9 mouse cellular contexts compared by ENCODE assay signal in the genomic region with DNA sequence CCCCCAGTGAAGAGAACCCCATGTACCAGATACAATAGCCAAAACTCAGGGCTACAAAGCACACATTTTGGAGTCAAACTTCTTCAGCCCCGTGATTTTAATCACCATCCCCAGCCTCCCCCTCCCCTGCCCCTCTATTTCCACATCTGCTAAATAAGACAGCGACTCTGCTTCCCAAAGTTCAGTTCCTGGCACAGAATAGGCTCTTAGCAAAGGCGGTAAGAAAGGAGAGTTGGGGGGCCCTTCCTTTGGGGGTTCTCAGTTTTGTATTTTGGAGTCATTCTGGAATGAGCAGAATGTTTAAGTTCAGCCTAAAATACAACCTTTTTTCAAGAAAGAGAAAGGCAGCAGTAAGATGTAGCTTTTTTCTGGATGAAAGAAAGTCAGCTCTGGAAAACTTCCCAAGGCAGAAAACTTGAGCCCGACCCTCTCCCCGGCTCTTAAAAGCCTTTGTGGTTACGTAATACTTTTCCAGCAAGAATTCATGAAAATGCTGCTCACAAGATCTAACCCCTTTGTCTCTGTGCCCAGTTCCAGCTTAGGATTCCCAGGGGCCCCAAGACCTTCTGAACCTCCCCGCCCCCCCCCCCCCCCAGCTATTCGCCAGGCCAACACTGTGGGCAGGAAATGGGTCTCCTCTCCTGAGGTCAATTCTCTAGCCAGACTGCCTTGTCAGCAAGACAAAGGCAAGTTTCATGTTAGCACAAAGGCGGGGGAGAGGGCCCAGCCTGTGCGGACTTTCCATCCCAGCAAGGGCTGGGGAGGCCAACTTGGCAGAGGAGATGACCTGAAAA. TPM values are rescaled to one million over a fixed set of nuclear protein-coding genes. Genes with fewer than 3 reads are reported as not detected.
DNase-seq lines count a peak whose midpoint lies in the region; ATAC-seq and TF ChIP-seq lines count a peak whose summit lies in the region.
"Had no signal": no experiment of that assay in that cellular context is flagged by ENCODE, and none has a peak within 500 bp of the region (broad histone marks: within the 10 kb centered on the region; RNA-seq: fewer than 3 reads in every experiment).

No protein-coding gene starts in this region.

- no peaks in the 10 kb centered on the region for H3K27me3 ChIP-seq in intestine, embryonic 14.5 days (replicated peaks; ENCODE audit: control insufficient read depth, insufficient read depth, low read length)
- H3K27me3 ChIP-seq in liver, embryonic 11.5 days (replicated peaks; ENCODE audit: control insufficient read depth, insufficient read depth, low read length): no peaks in the 10 kb centered on the region
- H3K27me3 ChIP-seq: CH12.LX had no signal

- no peak overlapping the region for H3K4me2 ChIP-seq in intestine, embryonic 14.5 days (ENCODE audit: low read length)
- H3K4me2 ChIP-seq in liver, embryonic 11.5 days: no peak overlapping the region

- no peak for TF ChIP-seq POLR2A in olfactory bulb, adult 2 months (IDR thresholded peaks at IDR 0.05; ENCODE audit: insufficient read depth, low read depth, low read length)

- H3K27ac ChIP-seq in brown adipose tissue, adult 24 weeks (replicated peaks; ENCODE audit: low read depth, low read length): peak overlapping the region; percentile 85
- peak overlapping the region; percentile 87 for H3K27ac ChIP-seq in intestine, embryonic 14.5 days (ENCODE audit: low read depth)
- 0 out of 2 replicates have a peak overlapping the region, but pooled peaks have one; percentile 41 for H3K27ac ChIP-seq in liver, embryonic 11.5 days (ENCODE audit: low read depth, low read length)
- H3K27ac ChIP-seq in olfactory bulb, adult 2 months (ENCODE audit: insufficient read depth, low read depth, low read length): 0 out of 2 replicates have a peak overlapping the region, but pooled peaks have one; percentile 26

- ATAC-seq in intestine, embryonic 14.5 days (replicated peaks; ENCODE audit: low FRiP score, low TSS enrichment, low read depth): peak; percentile 68; the same call in 1 of the 2 replicates
- no peak for ATAC-seq in liver, embryonic 11.5 days (replicated peaks; ENCODE audit: low FRiP score)

- peaks cover 40% of the 10 kb centered on the region for H3K36me3 ChIP-seq in intestine, embryonic 14.5 days (ENCODE audit: control insufficient read depth, insufficient read depth, low read length)
- H3K36me3 ChIP-seq in liver, embryonic 11.5 days (ENCODE audit: control insufficient read depth, insufficient read depth, low read length): no peaks in the 10 kb centered on the region

- 29% methylated on average over 10 of the region's 10 CpGs for WGBS in intestine, embryonic 14.5 days
- WGBS in liver, embryonic 11.5 days: 46% methylated on average over 10 of the region's 10 CpGs
- WGBS in olfactory bulb, adult 2 months: 43% methylated on average over 10 of the region's 10 CpGs

- no peak overlapping the region for H3K9ac ChIP-seq in intestine, embryonic 14.5 days (ENCODE audit: low read length)
- no peak overlapping the region for H3K9ac ChIP-seq in liver, embryonic 11.5 days (ENCODE audit: low read depth, low read length)

- peak; percentile 44 for DNase-seq in cerebellum, adult 9-11 months
- no peak for DNase-seq in cerebellum, postnatal 25 days
- DNase-seq in gastrocnemius, postnatal 25 days: peak; percentile 81
- no peak for DNase-seq in intestine, embryonic 14.5 days (ENCODE audit: low spot score)
- DNase-seq in liver, embryonic 11.5 days (ENCODE audit: low spot score): no peak
- no peak for DNase-seq in spleen, adult 12 weeks (ENCODE audit: low spot score)

- H3K4me3 ChIP-seq in brown adipose tissue, adult 24 weeks (ENCODE audit: insufficient read depth, low read depth, low read length): no peak overlapping the region
- H3K4me3 ChIP-seq in intestine, embryonic 14.5 days (ENCODE audit: low read depth, low read length): no peak overlapping the region
- no peak overlapping the region for H3K4me3 ChIP-seq in liver, embryonic 11.5 days (ENCODE audit: low read depth, low read length)
- no peak overlapping the region for H3K4me3 ChIP-seq in olfactory bulb, adult 2 months (ENCODE audit: insufficient read depth, low read depth, low read length)

- peaks cover 11% of the 10 kb centered on the region for H3K4me1 ChIP-seq in brown adipose tissue, adult 24 weeks (ENCODE audit: control insufficient read depth, insufficient read depth, insufficient read length, low read length)
- peaks cover 6% of the 10 kb centered on the region; the same call in 1 of the 2 replicates for H3K4me1 ChIP-seq in intestine, embryonic 14.5 days (replicated peaks; ENCODE audit: control insufficient read depth, insufficient read depth, low read length)
- peaks cover 4% of the 10 kb centered on the region for H3K4me1 ChIP-seq in liver, embryonic 11.5 days (replicated peaks; ENCODE audit: control insufficient read depth, insufficient read depth, low read length)
- H3K4me1 ChIP-seq in olfactory bulb, adult 2 months (ENCODE audit: control insufficient read depth, insufficient read depth, low read length): peaks cover 8% of the 10 kb centered on the region

- no peaks in the 10 kb centered on the region for H3K9me3 ChIP-seq in intestine, embryonic 14.5 days (ENCODE audit: control insufficient read depth, low read length)
- H3K9me3 ChIP-seq in liver, embryonic 11.5 days (ENCODE audit: control insufficient read depth, low read length): no peaks in the 10 kb centered on the region

- no peak for TF ChIP-seq CTCF in olfactory bulb, adult 2 months (IDR thresholded peaks at IDR 0.05; ENCODE audit: insufficient read depth, low read depth, low read length)

RNA-seq across cellular contexts. Expression of a gene that starts 35.9 kb away (rescaled TPM):
- 3.4 and 5.6 TPM in 2 replicates for polyA plus RNA-seq in brown adipose tissue, adult 24 weeks (2012; ENCODE audit: insufficient read depth, insufficient read length, missing spikeins)
- 1 to 10 TPM; 4.4 to 7.1 TPM for total RNA-seq in gastrocnemius, postnatal 25 days (2021)
- 20.0 and 23.1 TPM in 2 replicates for polyA plus RNA-seq in intestine, embryonic 14.5 days (2014; fragmentation: Nextera tagmentation; extraction: Ambion mirVana)
- polyA plus RNA-seq in liver, embryonic 11.5 days (2014; fragmentation: Nextera tagmentation; extraction: Ambion mirVana): 7.4 and 8.2 TPM in 2 replicates
- not detected in 2 replicates for polyA plus RNA-seq in olfactory bulb, adult 2 months (2012; ENCODE audit: insufficient read depth, insufficient read length, low replicate concordance, missing spikeins)

Comparison
In these comparisons a context has a peak if more than half of its experiments do, and no peak if none do; other contexts are left out.
1. DNase-seq: peak in cerebellum, adult 9-11 months (single experiment) and gastrocnemius, postnatal 25 days (single experiment); none in cerebellum, postnatal 25 days (0 of 2), intestine, embryonic 14.5 days (single experiment), liver, embryonic 11.5 days (single experiment) and spleen, adult 12 weeks (single experiment).
2. H3K27ac ChIP-seq: peak in every context shown above with its lines; median percentile 87 in intestine, embryonic 14.5 days; 85 in brown adipose tissue, adult 24 weeks; 41 in liver, embryonic 11.5 days; 26 in olfactory bulb, adult 2 months.